Mouse (Mus musculus) lung, embryonic 15.5 days (tissue): Measurements from ENCODE around the gene Apba1. TPM values are rescaled to one million over a fixed set of nuclear protein-coding genes. Genes with fewer than 3 reads are reported as not detected.

Source experiments
- ATAC-seq: fragments of 200-750 bp; cut with Nextera tagmentation; 2 replicates; pipeline ENCODE4 v1.8.0; 2017; ENCODE audit warnings: moderate number of reproducible peaks, borderline replicate concordance; ENCODE audit not compliant: low FRiP score, low TSS enrichment; ENCODE audit errors: extremely low read depth
- H3K27ac ChIP-seq: fragments of 300-500 bp; sonication (generic); 2 replicates; pipeline ENCODE4 v1.5.1; 2015; ENCODE audit warnings: moderate library complexity, mild to moderate bottlenecking, inconsistent platforms
- H3K27me3 ChIP-seq: fragments of 300-500 bp; sonication (generic); 2 replicates; pipeline ENCODE4 v1.6.1; 2015; ENCODE audit warnings: inconsistent platforms
- H3K36me3 ChIP-seq: fragments of 300-500 bp; sonication (generic); 2 replicates; pipeline ENCODE4 v1.6.1; 2015; ENCODE audit warnings: inconsistent platforms
- H3K4me1 ChIP-seq: fragments of 300-500 bp; sonication (generic); 2 replicates; pipeline ENCODE4 v1.6.1; 2015; ENCODE audit warnings: inconsistent platforms
- H3K4me2 ChIP-seq: fragments of 300-500 bp; sonication (generic); 2 replicates; pipeline ENCODE4 v1.6.1; 2015; ENCODE audit warnings: inconsistent platforms, mild to moderate bottlenecking, moderate library complexity
- H3K4me3 ChIP-seq: fragments of 300-500 bp; sonication (generic); 2 replicates; pipeline ENCODE4 v1.5.1; 2015; ENCODE audit warnings: mild to moderate bottlenecking, inconsistent platforms
- H3K9ac ChIP-seq: fragments of 300-500 bp; sonication (generic); 2 replicates; pipeline ENCODE4 v1.6.1; 2015; ENCODE audit warnings: inconsistent platforms
- H3K9me3 ChIP-seq: fragments of 300-500 bp; sonication (generic); 2 replicates; pipeline ENCODE4 v1.6.1; 2016; ENCODE audit warnings: inconsistent platforms
- WGBS: fragments of 180-500 bp; shearing (Covaris S2); methylation state at CpG from one replicate; pipeline ENCODE4 v1.1.7; 2015; 5-methylcytosine and 5-hydroxymethylcytosine counted together
- polyA plus RNA-seq: library from polyadenylated mRNA; unstranded; fragments of >200 nt; fragmentation: Nextera tagmentation; extraction: Ambion mirVana; gene quantifications from 2 replicates; pipeline ENCODE4 v1.2.1, GENCODE M21; 2015

The Apba1 gene
- polyA plus RNA-seq, 1 experiment from 2014 or later, result 0.37 TPM

- Histone ChIP-seq H3K27ac (no peak overlapping the region), H3K9me3 (no peaks in the 10 kb centered on the region), H3K36me3 (no peaks in the 10 kb centered on the region), H3K4me3 (no peak overlapping the region), H3K4me2 (no peak overlapping the region), H3K4me1 (peaks cover 11% of the 10 kb centered on the region; the same call in 1 of the 2 replicates), H3K9ac (no peak overlapping the region), H3K27me3 (peaks cover 49% of the 10 kb centered on the region)
- ATAC-seq, result no peak
- 84% methylated on average over 6 of the region's 6 CpGs for WGBS
Observed at GRCm38 (mm10) chr19:23891421-23891820, 132.7 kb downstream of the Apba1 start.

- Histone ChIP-seq H3K9ac (no peak overlapping the region), H3K27me3 (peaks cover 49% of the 10 kb centered on the region), H3K4me3 (peak overlapping the region; percentile 43), H3K4me2 (peak overlapping the region; percentile 76), H3K9me3 (no peaks in the 10 kb centered on the region), H3K27ac (no peak overlapping the region), H3K36me3 (no peaks in the 10 kb centered on the region), H3K4me1 (peaks cover 11% of the 10 kb centered on the region; the same call in 1 of the 2 replicates)
- WGBS, result 25% methylated on average over 37 of the region's 37 CpGs
- ATAC-seq, result peak; percentile 28; the same call in 1 of the 2 replicates
Observed at GRCm38 (mm10) chr19:23892633-23893032, 133.9 kb downstream of the Apba1 start.

GRCm38 (mm10) chr19:23893093-23893889 lies 134.6 kb downstream of the Apba1 start:
- Histone ChIP-seq H3K4me3 (peak overlapping the region; percentile 43), H3K4me2 (peak overlapping the region; percentile 76), H3K4me1 (peaks cover 11% of the 10 kb centered on the region; the same call in 1 of the 2 replicates), H3K27ac (no peak overlapping the region), H3K36me3 (no peaks in the 10 kb centered on the region), H3K9ac (no peak overlapping the region), H3K27me3 (peaks cover 49% of the 10 kb centered on the region), H3K9me3 (no peaks in the 10 kb centered on the region)
- ATAC-seq, result peak; percentile 60; the same call in 1 of the 2 replicates
- 18% methylated on average over 110 of the region's 110 CpGs for WGBS

GRCm38 (mm10) chr19:23893946-23894345 lies 135.3 kb downstream of the Apba1 start:
- Histone ChIP-seq H3K36me3 (no peaks in the 10 kb centered on the region), H3K4me3 (no peak overlapping the region), H3K9ac (no peak overlapping the region), H3K9me3 (no peaks in the 10 kb centered on the region), H3K27me3 (peaks cover 49% of the 10 kb centered on the region), H3K27ac (no peak overlapping the region), H3K4me1 (peaks cover 11% of the 10 kb centered on the region; the same call in 1 of the 2 replicates), H3K4me2 (no peak overlapping the region; the same call in 1 of the 2 replicates)
- 67% methylated on average over 9 of the region's 9 CpGs for WGBS
- no peak for ATAC-seq

- no peak for ATAC-seq
- no peak overlapping the region for H3K27ac ChIP-seq
- H3K4me1 ChIP-seq, result peaks cover 11% of the 10 kb centered on the region; the same call in 1 of the 2 replicates
- H3K4me2 ChIP-seq, result no peak overlapping the region
- no peak overlapping the region for H3K4me3 ChIP-seq
- H3K36me3 ChIP-seq, result no peaks in the 10 kb centered on the region
- no peaks in the 10 kb centered on the region for H3K9me3 ChIP-seq
- H3K9ac ChIP-seq, result no peak overlapping the region
- H3K27me3 ChIP-seq, result peaks cover 49% of the 10 kb centered on the region
- WGBS, result 39% methylated on average over 3 of the region's 3 CpGs
Observed at GRCm38 (mm10) chr19:23894822-23895221, 136.1 kb downstream of the Apba1 start.

GRCm38 (mm10) chr19:23896915-23897314 lies 138.2 kb downstream of the Apba1 start:
- H3K27me3 ChIP-seq, result peaks cover 39% of the 10 kb centered on the region
- ATAC-seq, result no peak
- no peak overlapping the region for H3K4me3 ChIP-seq
- no peaks in the 10 kb centered on the region for H3K9me3 ChIP-seq
- WGBS, result 68% methylated on average over 8 of the region's 8 CpGs
- H3K27ac ChIP-seq, result no peak overlapping the region
- no peaks in the 10 kb centered on the region for H3K36me3 ChIP-seq
- peaks cover 11% of the 10 kb centered on the region; the same call in 1 of the 2 replicates for H3K4me1 ChIP-seq
- no peak overlapping the region for H3K4me2 ChIP-seq
- no peak overlapping the region for H3K9ac ChIP-seq

- Histone ChIP-seq H3K4me2 (no peak overlapping the region), H3K4me3 (no peak overlapping the region), H3K9ac (no peak overlapping the region), H3K27me3 (peaks cover 23% of the 10 kb centered on the region), H3K9me3 (no peaks in the 10 kb centered on the region), H3K36me3 (no peaks in the 10 kb centered on the region), H3K27ac (no peak overlapping the region), H3K4me1 (peaks cover under 1% of the 10 kb centered on the region; the same call in 1 of the 2 replicates)
- ATAC-seq, result no peak
- WGBS, result 42% methylated on average over 11 of the region's 11 CpGs
Observed at GRCm38 (mm10) chr19:23898501-23898900, 139.8 kb downstream of the Apba1 start.

- no peaks in the 10 kb centered on the region for H3K4me1 ChIP-seq
- no peaks in the 10 kb centered on the region for H3K9me3 ChIP-seq
- no peak for ATAC-seq
- 65% methylated on average over 3 of the region's 3 CpGs for WGBS
- H3K4me3 ChIP-seq, result no peak overlapping the region
- no peak overlapping the region for H3K27ac ChIP-seq
- H3K9ac ChIP-seq, result no peak overlapping the region
- H3K36me3 ChIP-seq, result no peaks in the 10 kb centered on the region
- H3K27me3 ChIP-seq, result 0 out of 2 replicates have a peak, but pooled peaks cover 1% of the 10 kb centered on the region
- H3K4me2 ChIP-seq, result no peak overlapping the region
Observed at GRCm38 (mm10) chr19:23901177-23901576, 142.5 kb downstream of the Apba1 start.

GRCm38 (mm10) chr19:23901768-23902167 lies 143.1 kb downstream of the Apba1 start:
- H3K36me3 ChIP-seq, result no peaks in the 10 kb centered on the region
- no peak overlapping the region for H3K9ac ChIP-seq
- H3K4me1 ChIP-seq, result no peaks in the 10 kb centered on the region
- H3K9me3 ChIP-seq, result no peaks in the 10 kb centered on the region
- H3K4me3 ChIP-seq, result no peak overlapping the region
- no peak overlapping the region for H3K4me2 ChIP-seq
- WGBS, result 93% methylated on average over 4 of the region's 4 CpGs
- H3K27me3 ChIP-seq, result no peaks in the 10 kb centered on the region
- no peak for ATAC-seq
- H3K27ac ChIP-seq, result no peak overlapping the region

GRCm38 (mm10) chr19:23903066-23903465 lies 144.4 kb downstream of the Apba1 start:
- no peak for ATAC-seq
- no peak overlapping the region for H3K4me2 ChIP-seq
- WGBS, result 90% methylated on average over 7 of the region's 7 CpGs
- H3K4me3 ChIP-seq, result no peak overlapping the region
- H3K36me3 ChIP-seq, result no peaks in the 10 kb centered on the region
- no peaks in the 10 kb centered on the region for H3K4me1 ChIP-seq
- no peaks in the 10 kb centered on the region for H3K27me3 ChIP-seq
- no peak overlapping the region for H3K27ac ChIP-seq
- no peaks in the 10 kb centered on the region for H3K9me3 ChIP-seq
- H3K9ac ChIP-seq, result no peak overlapping the region

GRCm38 (mm10) chr19:23904922-23905321 lies 146.2 kb downstream of the Apba1 start:
- Histone ChIP-seq H3K4me1 (no peaks in the 10 kb centered on the region), H3K9ac (no peak overlapping the region), H3K9me3 (no peaks in the 10 kb centered on the region), H3K36me3 (no peaks in the 10 kb centered on the region), H3K27ac (no peak overlapping the region), H3K4me3 (no peak overlapping the region), H3K4me2 (no peak overlapping the region), H3K27me3 (no peaks in the 10 kb centered on the region)
- WGBS, result 71% methylated on average over 4 of the region's 4 CpGs
- no peak for ATAC-seq

GRCm38 (mm10) chr19:23905772-23906171 lies 147.1 kb downstream of the Apba1 start:
- H3K9me3 ChIP-seq, result no peaks in the 10 kb centered on the region
- WGBS, result 51% methylated on average over 5 of the region's 5 CpGs
- ATAC-seq, result no peak

More at GRCm38 (mm10) chr19:23905772-23906171, 147.1 kb downstream of the Apba1 start:
- no peaks in the 10 kb centered on the region for H3K4me1 ChIP-seq
- no peak overlapping the region for H3K4me3 ChIP-seq
- H3K27ac ChIP-seq, result no peak overlapping the region
- H3K36me3 ChIP-seq, result no peaks in the 10 kb centered on the region
- no peak overlapping the region for H3K4me2 ChIP-seq
- no peak overlapping the region for H3K9ac ChIP-seq
- no peaks in the 10 kb centered on the region for H3K27me3 ChIP-seq
